ENCODE assay signal across 21 mouse cellular contexts in the genomic region with DNA sequence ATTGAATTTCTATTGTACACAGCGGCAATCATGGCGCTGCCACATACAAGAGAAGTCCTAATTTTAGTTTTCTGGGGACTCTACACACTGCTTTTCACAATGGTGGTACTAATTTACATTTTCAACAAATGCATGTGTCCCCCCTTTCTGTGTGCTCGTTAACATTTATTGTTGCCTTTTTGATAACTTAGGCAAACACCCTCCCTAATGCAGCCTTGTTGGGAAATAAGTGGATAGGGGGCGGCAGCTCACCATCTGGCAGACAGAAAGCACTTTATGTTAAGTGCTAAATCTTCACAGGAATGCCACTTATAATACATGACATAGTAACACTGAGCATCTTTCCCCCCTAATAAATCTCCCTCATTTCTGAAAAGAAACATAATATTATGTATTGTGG.
"Had no signal": no experiment of that assay in that cellular context is flagged by ENCODE, and none has a peak within 500 bp of the region (broad histone marks: within the 10 kb centered on the region; RNA-seq: fewer than 3 reads in every experiment).

No protein-coding gene starts in this region.

- H3K27ac ChIP-seq: kidney, embryonic 15.5 days; left cerebral cortex, adult 2 months; limb, embryonic 12.5 days; limb, embryonic 15.5 days; liver, embryonic 14.5 days; macrophage; midbrain, embryonic 12.5 days; midbrain, embryonic 15.5 days; neural tube, embryonic 12.5 days had no signal

- H3K4me3 ChIP-seq: kidney, embryonic 15.5 days; left cerebral cortex, adult 2 months; limb, embryonic 12.5 days; limb, embryonic 15.5 days; midbrain, embryonic 12.5 days; midbrain, embryonic 15.5 days; neural tube, embryonic 12.5 days had no signal

- ATAC-seq: liver, postnatal 0 days; lung, postnatal 0 days; midbrain, embryonic 15.5 days had no signal

- DNase-seq: kidney, adult 8-10 months; kidney, postnatal 10 days; kidney, postnatal 36 days; layer of hippocampus, postnatal 36 days; liver, postnatal 0 days; lung, embryonic 14.5 days; right cerebral cortex, adult 18-20 months; right cerebral cortex, postnatal 14 days; right cerebral cortex, postnatal 4 days; thymus, postnatal 25 days had no signal

- H3K9me3 ChIP-seq: kidney, embryonic 15.5 days; limb, embryonic 12.5 days; limb, embryonic 15.5 days; midbrain, embryonic 12.5 days; midbrain, embryonic 15.5 days had no signal

- H3K4me2 ChIP-seq: kidney, embryonic 15.5 days; limb, embryonic 12.5 days; limb, embryonic 15.5 days; liver, embryonic 11.5 days; lung, embryonic 14.5 days; midbrain, embryonic 12.5 days; midbrain, embryonic 15.5 days; neural tube, embryonic 12.5 days had no signal

- H3K36me3 ChIP-seq: midbrain, embryonic 15.5 days had no signal

- H3K9ac ChIP-seq: kidney, embryonic 15.5 days; limb, embryonic 12.5 days; limb, embryonic 15.5 days; liver, embryonic 14.5 days; liver, postnatal 0 days; lung, embryonic 14.5 days; midbrain, embryonic 12.5 days; midbrain, embryonic 15.5 days; neural tube, embryonic 12.5 days had no signal

- H3K27me3 ChIP-seq: kidney, embryonic 15.5 days; limb, embryonic 12.5 days; limb, embryonic 15.5 days; midbrain, embryonic 12.5 days; midbrain, embryonic 15.5 days; neural tube, embryonic 12.5 days had no signal
